ENCODE assay signal across 9 mouse cellular contexts in the genomic region with DNA sequence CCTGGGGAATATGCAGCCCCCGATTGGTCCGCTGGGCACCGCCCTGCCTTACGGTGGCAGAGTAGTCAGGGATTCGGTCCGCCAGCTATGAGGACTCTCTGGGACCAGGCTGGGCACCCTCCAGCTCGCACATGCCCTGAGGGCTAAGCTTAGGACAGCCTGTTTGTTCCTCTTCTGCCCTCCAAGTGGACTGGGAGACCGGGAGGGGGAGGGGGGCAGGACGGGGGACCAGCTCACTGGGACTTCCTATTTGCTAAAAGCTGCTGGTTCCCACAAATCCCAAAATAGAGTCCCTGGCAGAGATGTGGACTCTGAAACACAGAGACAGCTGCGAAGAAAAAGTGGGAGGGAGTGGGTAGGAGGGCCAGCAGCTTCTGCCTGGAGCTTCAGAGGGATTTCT.
DNase-seq lines count a peak whose midpoint lies in the region; ATAC-seq and TF ChIP-seq lines count a peak whose summit lies in the region.
"Had no signal": no experiment of that assay in that cellular context is flagged by ENCODE, and none has a peak within 500 bp of the region (broad histone marks: within the 10 kb centered on the region; RNA-seq: fewer than 3 reads in every experiment).

No protein-coding gene starts in this region.

- no peak for ATAC-seq in midbrain, embryonic 11.5 days (ENCODE audit: low FRiP score)
- peak; percentile 36; the same call in 1 of the 2 replicates for ATAC-seq in heart, postnatal 0 days (ENCODE audit: insufficient read depth, low read depth)
- ATAC-seq in forebrain, embryonic 14.5 days = no peak
- no peak for ATAC-seq in hindbrain, embryonic 16.5 days

- peaks cover 13% of the 10 kb centered on the region for H3K4me1 ChIP-seq in midbrain, embryonic 10.5 days
- H3K4me1 ChIP-seq in midbrain, embryonic 11.5 days (ENCODE audit: control insufficient read depth, insufficient read depth, low read length) = no peaks in the 10 kb centered on the region
- H3K4me1 ChIP-seq in heart, postnatal 0 days (ENCODE audit: control insufficient read depth, insufficient read depth) = no peaks in the 10 kb centered on the region
- no peaks in the 10 kb centered on the region for H3K4me1 ChIP-seq in forebrain, embryonic 14.5 days (ENCODE audit: control insufficient read depth, insufficient read depth, low read length)
- peaks cover 4% of the 10 kb centered on the region; the same call in 1 of the 2 replicates for H3K4me1 ChIP-seq in hindbrain, embryonic 16.5 days (ENCODE audit: control insufficient read depth, insufficient read depth, low read depth, low read length)

- H3K27ac ChIP-seq in midbrain, embryonic 10.5 days (replicated peaks) = peak overlapping the region; percentile 17; the same call in 1 of the 2 replicates
- no peak overlapping the region for H3K27ac ChIP-seq in midbrain, embryonic 11.5 days (ENCODE audit: low read depth, low read length)
- 0 out of 2 replicates have a peak overlapping the region, but pooled peaks have one; percentile 8 for H3K27ac ChIP-seq in heart, postnatal 0 days (ENCODE audit: low read depth)
- no peak overlapping the region for H3K27ac ChIP-seq in forebrain, embryonic 14.5 days (ENCODE audit: low read depth, low read length)
- H3K27ac ChIP-seq in hindbrain, embryonic 16.5 days (ENCODE audit: low read depth, low read length) = no peak overlapping the region
- H3K27ac ChIP-seq: liver, embryonic 14.5 days had no signal

- no peak for DNase-seq in midbrain, embryonic 10.5 days (ENCODE audit: low spot score)
- DNase-seq in midbrain, embryonic 11.5 days (ENCODE audit: low spot score, missing footprints) = no peak
- DNase-seq in heart, postnatal 0 days (ENCODE audit: low spot score) = no peak
- peak; percentile 37 for DNase-seq in left cerebral cortex, adult 11 months (ENCODE audit: low spot score)
- DNase-seq in right cerebral cortex, postnatal 25 days = peak; percentile 57
- DNase-seq in forebrain, embryonic 14.5 days (ENCODE audit: low spot score) = no peak
- no peak for DNase-seq in c-Kit-positive CD71-positive TER-119-positive erythroid progenitor cells, embryonic 14.5 days (ENCODE audit: low spot score)

- H3K27me3 ChIP-seq in midbrain, embryonic 10.5 days (ENCODE audit: low read depth, poor library complexity, severe bottlenecking) = no peaks in the 10 kb centered on the region
- no peaks in the 10 kb centered on the region for H3K27me3 ChIP-seq in midbrain, embryonic 11.5 days (ENCODE audit: control insufficient read depth, insufficient read depth, low read length)
- H3K27me3 ChIP-seq in heart, postnatal 0 days (ENCODE audit: control insufficient read depth, insufficient read depth, low read length) = no peaks in the 10 kb centered on the region
- H3K27me3 ChIP-seq in forebrain, embryonic 14.5 days (replicated peaks; ENCODE audit: control insufficient read depth, insufficient read depth, low read length) = no peaks in the 10 kb centered on the region
- H3K27me3 ChIP-seq in hindbrain, embryonic 16.5 days (replicated peaks; ENCODE audit: control insufficient read depth, insufficient read depth, low read length) = no peaks in the 10 kb centered on the region

- no peak overlapping the region for H3K9ac ChIP-seq in midbrain, embryonic 11.5 days (ENCODE audit: low read length)
- no peak overlapping the region for H3K9ac ChIP-seq in heart, postnatal 0 days (replicated peaks; ENCODE audit: low read depth, low read length)
- H3K9ac ChIP-seq in forebrain, embryonic 14.5 days (ENCODE audit: low read length) = no peak overlapping the region
- no peak overlapping the region for H3K9ac ChIP-seq in hindbrain, embryonic 16.5 days (ENCODE audit: low read depth, low read length)
- H3K9ac ChIP-seq: liver, embryonic 14.5 days had no signal

- no peak for TF ChIP-seq CTCF in heart, postnatal 0 days (IDR thresholded peaks at IDR 0.05; ENCODE audit: low read depth)

- H3K4me2 ChIP-seq in midbrain, embryonic 11.5 days = no peak overlapping the region
- no peak overlapping the region for H3K4me2 ChIP-seq in heart, postnatal 0 days (ENCODE audit: low read depth, low read length)
- H3K4me2 ChIP-seq in forebrain, embryonic 14.5 days (ENCODE audit: low read length) = no peak overlapping the region
- no peak overlapping the region for H3K4me2 ChIP-seq in hindbrain, embryonic 16.5 days (ENCODE audit: low read length)

- H3K4me3 ChIP-seq in midbrain, embryonic 10.5 days = no peak overlapping the region
- H3K4me3 ChIP-seq in midbrain, embryonic 11.5 days (ENCODE audit: low read depth, low read length) = no peak overlapping the region
- no peak overlapping the region for H3K4me3 ChIP-seq in heart, postnatal 0 days (ENCODE audit: low read depth, low read length)
- H3K4me3 ChIP-seq in forebrain, embryonic 14.5 days (ENCODE audit: low read depth, low read length) = no peak overlapping the region
- H3K4me3 ChIP-seq in hindbrain, embryonic 16.5 days (ENCODE audit: low read length) = no peak overlapping the region

- no peaks in the 10 kb centered on the region for H3K9me3 ChIP-seq in midbrain, embryonic 10.5 days (replicated peaks)
- no peaks in the 10 kb centered on the region for H3K9me3 ChIP-seq in midbrain, embryonic 11.5 days (ENCODE audit: control insufficient read depth, low read length)
- no peaks in the 10 kb centered on the region for H3K9me3 ChIP-seq in heart, postnatal 0 days (replicated peaks; ENCODE audit: control insufficient read depth, low read length)
- no peaks in the 10 kb centered on the region for H3K9me3 ChIP-seq in forebrain, embryonic 14.5 days (replicated peaks; ENCODE audit: control insufficient read depth, low read length)
- no peaks in the 10 kb centered on the region for H3K9me3 ChIP-seq in hindbrain, embryonic 16.5 days (ENCODE audit: control insufficient read depth, low read length)

- WGBS in midbrain, embryonic 10.5 days = 67% methylated on average over 10 of the region's 10 CpGs
- 70% methylated on average over 10 of the region's 10 CpGs for WGBS in midbrain, embryonic 11.5 days
- 63% methylated on average over 10 of the region's 10 CpGs for WGBS in heart, postnatal 0 days
- WGBS in forebrain, embryonic 14.5 days = 67% methylated on average over 10 of the region's 10 CpGs
- WGBS in hindbrain, embryonic 16.5 days = 74% methylated on average over 10 of the region's 10 CpGs

- no peaks in the 10 kb centered on the region for H3K36me3 ChIP-seq in midbrain, embryonic 10.5 days
- no peaks in the 10 kb centered on the region for H3K36me3 ChIP-seq in midbrain, embryonic 11.5 days (ENCODE audit: control insufficient read depth, insufficient read depth, low read length)
- no peaks in the 10 kb centered on the region for H3K36me3 ChIP-seq in heart, postnatal 0 days (replicated peaks; ENCODE audit: control insufficient read depth, insufficient read depth, low read length)
- H3K36me3 ChIP-seq in forebrain, embryonic 14.5 days (ENCODE audit: control insufficient read depth, insufficient read depth, low read length) = no peaks in the 10 kb centered on the region
- no peaks in the 10 kb centered on the region for H3K36me3 ChIP-seq in hindbrain, embryonic 16.5 days (ENCODE audit: control insufficient read depth, insufficient read depth, low read length)

- no peak for TF ChIP-seq EP300 in heart, postnatal 0 days (IDR thresholded peaks at IDR 0.05; ENCODE audit: low read depth)

Comparison
In these comparisons a context has a peak if more than half of its experiments do, and no peak if none do; other contexts are left out.
1. H3K27ac ChIP-seq: peak in midbrain, embryonic 10.5 days (single experiment) and heart, postnatal 0 days (single experiment); none in midbrain, embryonic 11.5 days (single experiment), forebrain, embryonic 14.5 days (single experiment) and hindbrain, embryonic 16.5 days (single experiment).
2. DNase-seq: peak in left cerebral cortex, adult 11 months (single experiment) and right cerebral cortex, postnatal 25 days (single experiment); none in midbrain, embryonic 10.5 days (single experiment), midbrain, embryonic 11.5 days (single experiment), heart, postnatal 0 days (single experiment), forebrain, embryonic 14.5 days (single experiment) and c-Kit-positive CD71-positive TER-119-positive erythroid progenitor cells, embryonic 14.5 days (single experiment).